Mouse (Mus musculus) heart, postnatal 0 days (tissue): Measurements from ENCODE around the gene Olfr1218.

Source experiments
- CTCF ChIP-seq: IDR thresholded peaks from 2 replicates; pipeline ENCODE4 v1.5.1; 2016; ENCODE audit warnings: antibody characterized with exemption, control low read depth, low read depth
- EP300 ChIP-seq: IDR thresholded peaks from 2 replicates; pipeline ENCODE4 v1.6.1; 2016; ENCODE audit warnings: antibody characterized with exemption, low read depth

- TF ChIP-seq CTCF (no peak), EP300 (no peak)
These were observed 22.4 kb upstream of the Olfr1218 start, which contains the start of gene Olfr1219 for GRCm38 (mm10) chr2:89083413-89083812.
